Mouse (Mus musculus) brain, embryonic 14.5 days (tissue): ENCODE results near the gene Ermp1. TPM values are rescaled to one million over a fixed set of nuclear protein-coding genes. Genes with fewer than 3 reads are reported as not detected.

ENCODE experiments used
- DNase-seq: peaks from one replicate; pipeline ENCODE4 v3.0.0-alpha.2; 2011; ENCODE audit warnings: low read depth
- CTCF ChIP-seq: fragments of 200-500 bp; IDR thresholded peaks from 2 replicates; pipeline ENCODE4 v1.5.1; 2012; ENCODE audit warnings: inconsistent platforms, mild to moderate bottlenecking, moderate library complexity, borderline replicate concordance; ENCODE audit not compliant: insufficient read depth, insufficient read length; ENCODE audit errors: extremely low read depth
- POLR2A ChIP-seq: fragments of 200-500 bp; IDR thresholded peaks from 2 replicates; pipeline ENCODE4 v1.6.1; 2012; ENCODE audit warnings: mild to moderate bottlenecking, inconsistent platforms, borderline replicate concordance; ENCODE audit not compliant: poor library complexity, insufficient read depth, insufficient read length, severe bottlenecking; ENCODE audit errors: extremely low read depth
- polyA plus RNA-seq: library from polyadenylated mRNA; depleted of rRNA; stranded (reverse); fragments of >200 nt; gene quantifications from 2 replicates; pipeline ENCODE4 v1.2.3, GENCODE M21; 2012

Gene Ermp1
- polyA plus RNA-seq, 1 experiment = 12.8 TPM

- TF ChIP-seq CTCF (no peak), POLR2A (no peak)
- no peak for DNase-seq
Measured at GRCm38 (mm10) chr19:29657558-29657957, 9.3 kb upstream of the Ermp1 start.

- DNase-seq = no peak
- TF ChIP-seq CTCF (no peak), POLR2A (no peak)
Measured at GRCm38 (mm10) chr19:29657033-29657432, 8.8 kb upstream of the Ermp1 start.

- no peak for DNase-seq
Measured at GRCm38 (mm10) chr19:29656620-29657019, 8.4 kb upstream of the Ermp1 start.

GRCm38 (mm10) chr19:29656029-29656428, 7.8 kb upstream of the Ermp1 start:
- DNase-seq = no peak

More at GRCm38 (mm10) chr19:29656620-29657019, 8.4 kb upstream of the Ermp1 start:
- TF ChIP-seq CTCF (no peak), POLR2A (no peak)

GRCm38 (mm10) chr19:29655148-29655547, 6.9 kb upstream of the Ermp1 start:
- DNase-seq = no peak
- TF ChIP-seq POLR2A (no peak), CTCF (no peak)

More at GRCm38 (mm10) chr19:29656029-29656428, 7.8 kb upstream of the Ermp1 start:
- TF ChIP-seq POLR2A (no peak), CTCF (no peak)

DNA sequence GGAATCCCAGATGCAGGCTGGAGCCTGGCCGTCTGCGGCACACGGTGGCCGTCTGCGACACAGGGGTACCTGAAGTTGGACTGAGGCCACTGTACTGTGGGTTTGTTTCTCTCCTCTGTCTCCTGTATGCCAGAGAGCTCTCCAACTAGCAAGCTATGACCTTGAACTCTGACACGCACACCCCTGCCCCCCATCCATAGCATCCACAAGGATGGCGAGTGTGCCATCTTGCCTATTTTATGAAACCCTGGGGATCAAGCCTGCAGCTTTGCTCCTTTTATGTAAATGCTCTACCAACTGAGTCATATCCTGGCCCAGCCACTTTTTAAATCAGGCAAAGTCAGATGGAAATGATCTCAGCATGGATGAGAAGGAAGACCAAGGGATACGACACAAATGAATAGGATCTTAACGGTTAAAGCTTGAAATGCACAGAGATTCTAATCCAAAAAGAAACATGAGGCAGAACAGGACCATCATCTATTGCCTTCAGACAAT, 5.6 kb upstream of the Ermp1 start:
- TF ChIP-seq POLR2A (no peak), CTCF (no peak)
- no peak for DNase-seq

DNA sequence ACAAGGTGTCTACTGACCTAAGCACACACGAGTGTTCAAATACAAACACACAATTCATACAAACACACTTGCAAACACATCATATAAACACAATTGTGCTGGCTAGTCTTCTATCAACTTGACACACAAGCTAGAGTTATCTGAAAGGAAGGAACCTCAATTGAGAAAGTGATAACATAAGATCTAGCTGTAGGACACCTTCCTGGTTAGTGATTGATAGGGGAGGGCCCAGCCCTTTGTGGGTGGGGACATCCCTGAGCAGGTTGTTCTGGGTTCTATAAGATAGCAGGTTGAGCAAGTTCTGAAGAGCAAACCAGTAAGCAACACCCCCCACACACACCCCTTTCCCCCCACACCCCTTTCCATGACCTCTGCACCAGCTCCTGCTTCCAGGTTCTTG, 1.5 kb upstream of the Ermp1 start:
- TF ChIP-seq CTCF = no peak
- TF ChIP-seq POLR2A = no peak
- no peak for DNase-seq

DNA sequence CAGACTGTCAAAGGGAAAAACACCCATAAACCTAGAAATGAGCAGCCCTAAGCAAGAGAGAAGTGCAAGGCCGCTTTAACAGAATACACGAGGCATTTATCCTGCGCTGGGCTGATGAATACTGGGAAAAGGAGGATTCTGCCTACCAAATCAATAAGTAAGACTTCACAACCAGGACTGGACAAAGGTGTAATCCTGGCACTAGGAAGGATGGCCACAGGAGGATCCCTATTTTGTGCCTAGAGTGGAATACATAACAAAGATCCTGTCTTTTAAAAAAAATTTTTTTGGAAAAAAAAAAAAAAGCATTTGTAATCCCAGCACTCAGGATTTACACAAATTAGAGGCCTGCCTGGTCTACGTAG, 317 bp upstream of the Ermp1 start:
- no peak for DNase-seq
- TF ChIP-seq POLR2A (no peak), CTCF (no peak)

DNA sequence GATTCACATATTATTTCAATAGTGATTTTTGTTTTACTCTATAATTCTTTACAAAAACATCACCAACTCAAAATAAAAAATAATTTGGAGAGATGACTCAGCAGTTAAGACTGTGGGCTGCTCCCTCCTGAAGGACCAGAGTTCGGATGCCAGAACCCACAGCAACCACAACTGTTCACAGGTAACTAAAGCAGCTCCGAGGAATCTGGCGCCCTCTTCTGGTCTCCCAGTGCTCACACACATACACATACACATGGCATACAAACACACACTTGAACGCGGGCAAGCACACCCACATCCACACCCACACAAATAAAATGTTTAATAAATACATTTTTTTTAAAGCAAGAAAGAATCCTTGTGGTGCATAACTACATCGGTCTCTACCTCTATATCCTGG, 3.5 kb downstream of the Ermp1 start:
- DNase-seq = no peak
- TF ChIP-seq CTCF = peak; percentile 26; the same call in 1 of the 2 replicates
- no peak for TF ChIP-seq POLR2A

DNA sequence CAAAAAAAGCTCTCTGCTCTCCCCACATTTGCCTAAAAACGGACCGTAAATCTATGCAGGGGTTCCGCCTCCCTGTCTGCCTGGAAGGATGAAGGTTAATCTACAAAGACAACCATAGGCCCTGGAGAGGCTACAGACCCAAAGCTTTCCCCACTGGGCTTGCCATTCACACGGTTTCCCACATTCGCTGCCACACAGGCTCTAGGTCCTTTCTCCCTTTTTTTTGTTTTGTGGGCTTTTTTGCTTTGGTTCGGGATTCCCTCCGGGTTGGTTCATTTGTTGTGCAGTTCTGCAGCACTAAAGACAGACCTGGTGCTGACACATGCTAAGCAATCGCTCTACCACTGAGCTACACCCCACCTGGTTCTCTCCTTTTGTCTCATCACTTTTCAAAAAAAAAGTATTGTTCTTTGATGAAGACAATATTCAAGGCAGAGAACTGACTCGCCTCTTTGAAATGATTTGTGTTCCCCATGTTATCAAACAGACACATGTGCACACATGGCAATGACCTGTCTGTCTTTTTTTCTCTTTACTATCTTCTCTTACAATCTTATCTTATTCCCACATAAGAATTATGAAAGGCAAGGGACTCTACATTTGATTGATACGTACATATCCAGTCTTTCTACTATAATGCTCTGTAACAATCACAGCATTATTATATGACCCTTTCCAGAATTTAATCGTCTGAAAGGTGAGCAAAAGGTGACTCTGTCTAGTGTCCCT, 4.9 kb downstream of the Ermp1 start:
- TF ChIP-seq POLR2A (no peak), CTCF (no peak)
- DNase-seq = no peak

- no peak for DNase-seq
- no peak for TF ChIP-seq POLR2A
- no peak for TF ChIP-seq CTCF
Measured at GRCm38 (mm10) chr19:29642211-29642610, 6.0 kb downstream of the Ermp1 start.

DNA sequence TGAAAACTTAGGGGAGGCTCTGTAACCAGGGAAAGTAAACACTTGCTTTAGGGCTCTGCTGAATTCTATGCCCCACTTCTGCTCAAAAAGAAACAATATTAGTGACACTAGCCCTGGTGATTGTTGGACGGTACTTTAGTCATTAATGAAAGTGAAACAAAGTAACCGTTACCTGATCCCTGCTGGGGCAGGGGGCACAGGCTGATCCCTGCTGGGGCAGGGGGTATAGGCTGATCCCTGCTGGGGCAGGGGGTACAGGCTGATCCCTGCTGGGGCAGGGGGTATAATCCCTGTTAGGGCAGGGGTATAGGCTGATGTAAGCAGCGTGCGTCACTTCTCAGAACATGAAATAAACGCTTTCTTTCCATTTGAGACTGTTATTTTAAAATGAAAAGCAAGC, 6.7 kb downstream of the Ermp1 start:
- no peak for DNase-seq
- TF ChIP-seq CTCF = no peak
- TF ChIP-seq POLR2A = no peak
